Mouse (Mus musculus) layer of hippocampus, postnatal 14 days (tissue): Measurements from ENCODE around the gene Slc9a9. TPM values are rescaled to one million over a fixed set of nuclear protein-coding genes. Genes with fewer than 3 reads are reported as not detected.
A peak's percentile ranks its signal among the peaks of the same experiment; 100 is the strongest.

ENCODE experiments used
- DNase-seq, 2 experiments: peaks; one replicate each; pipeline ENCODE4 v3.0.0; 2021 to 2022; ENCODE audit warnings: low spot score in 2 of 2, mixed read lengths in 1 of 2
- total RNA-seq, 2 experiments: library from RNA; stranded (reverse); gene quantifications; 2 replicates each; pipeline ENCODE4 v1.2.3; 2021

Slc9a9 gene
- total RNA-seq, 2 experiments from 2014 or later: 15.2 to 15.6 TPM

DNA sequence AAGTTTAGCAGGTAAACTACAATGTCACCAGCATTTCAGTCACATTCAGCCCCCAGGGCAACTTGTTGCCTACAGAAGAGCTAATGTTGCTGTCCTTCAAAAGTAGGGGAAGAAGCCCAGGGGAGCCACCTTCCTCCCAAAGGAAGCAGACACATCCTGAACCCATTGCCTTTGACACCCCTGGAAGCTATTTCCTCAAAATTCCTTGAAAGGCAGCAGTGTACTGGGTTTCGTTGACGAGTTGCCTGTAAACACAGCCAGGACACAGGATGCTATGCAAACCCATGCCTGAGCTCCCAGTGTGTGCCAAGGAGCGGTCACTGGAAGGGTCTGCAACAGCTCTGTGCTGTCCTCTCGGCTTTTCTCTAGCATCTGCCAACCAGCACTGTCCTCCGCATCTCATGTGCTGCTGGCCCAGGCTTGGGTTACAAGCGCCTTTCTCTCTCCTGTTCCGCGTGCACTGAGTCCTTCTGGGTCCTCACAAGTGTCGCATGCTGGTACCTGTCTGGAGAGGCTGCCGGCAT lies 479.6 kb downstream of the Slc9a9 start:
- DNase-seq: no peak

DNA sequence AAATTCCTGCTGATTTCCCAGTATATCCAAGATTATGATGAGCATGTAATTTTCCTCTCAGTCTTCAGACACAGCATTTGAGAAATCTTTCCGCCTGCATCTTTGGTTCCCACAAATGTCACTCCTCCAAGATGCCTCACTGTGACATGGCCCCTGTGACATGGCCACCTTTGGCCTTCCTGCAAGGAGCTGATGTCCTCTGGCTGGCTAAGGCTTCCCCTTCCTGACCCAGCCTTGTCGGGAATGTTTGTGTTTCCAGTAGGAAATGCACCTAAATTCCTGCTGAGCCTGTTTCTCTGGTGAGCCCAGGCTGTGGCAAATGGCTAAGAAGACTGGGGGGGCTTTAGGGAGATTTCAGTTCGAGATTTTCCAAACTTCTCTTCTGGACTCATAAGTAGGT lies 480.4 kb downstream of the Slc9a9 start:
- DNase-seq: no peak

DNA sequence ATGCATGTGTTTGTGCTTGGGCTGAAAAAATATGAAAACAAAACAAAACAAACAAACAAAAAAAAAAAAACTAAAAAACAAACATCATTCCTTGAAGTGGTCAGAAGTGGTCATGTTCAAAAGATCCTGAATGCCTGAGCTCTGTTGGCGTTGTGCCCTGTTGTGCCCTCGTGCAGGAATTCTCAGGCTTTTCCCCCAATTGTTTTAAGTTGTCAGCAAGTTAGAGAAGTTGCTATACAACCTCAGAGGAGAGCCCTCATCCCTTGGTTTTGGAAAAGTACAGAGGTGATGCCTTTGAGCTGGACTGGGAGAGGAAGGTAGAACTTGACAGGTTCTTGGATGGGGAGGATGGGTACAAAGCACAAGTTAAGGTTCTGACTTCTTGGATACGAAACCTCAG lies 480.9 kb downstream of the Slc9a9 start:
- DNase-seq: no peak

- DNase-seq: no peak
Observed at GRCm38 (mm10) chr9:95150998-95151397, 481.3 kb downstream of the Slc9a9 start.

DNA sequence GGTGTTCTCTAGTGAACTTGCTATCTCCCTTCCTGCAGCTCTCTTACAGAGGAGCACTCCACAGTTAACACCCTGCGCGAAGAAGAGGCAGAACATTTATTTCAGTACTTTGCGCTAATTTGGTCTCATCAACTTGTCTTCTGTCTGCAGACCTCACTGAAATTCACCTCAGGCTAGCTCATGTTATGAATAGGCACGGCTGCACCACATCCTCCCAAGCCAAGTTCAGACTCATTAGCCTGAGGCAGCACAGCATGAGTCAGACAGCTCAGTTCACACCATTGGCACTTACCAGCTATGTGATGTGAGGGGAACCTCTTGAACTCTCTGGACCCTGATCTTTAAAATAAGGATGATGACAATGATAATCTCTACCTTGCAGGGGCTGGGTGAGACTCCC lies 482.0 kb downstream of the Slc9a9 start:
- no peak for DNase-seq

- no peak for DNase-seq
Observed at GRCm38 (mm10) chr9:95153966-95154365, 484.3 kb downstream of the Slc9a9 start.

GRCm38 (mm10) chr9:95157948-95158347 lies 488.2 kb downstream of the Slc9a9 start:
- DNase-seq: no peak

GRCm38 (mm10) chr9:95158916-95159315 lies 489.2 kb downstream of the Slc9a9 start:
- DNase-seq: no peak

- DNase-seq: no peak
Observed at GRCm38 (mm10) chr9:95160575-95161300, 491.0 kb downstream of the Slc9a9 start.

DNA sequence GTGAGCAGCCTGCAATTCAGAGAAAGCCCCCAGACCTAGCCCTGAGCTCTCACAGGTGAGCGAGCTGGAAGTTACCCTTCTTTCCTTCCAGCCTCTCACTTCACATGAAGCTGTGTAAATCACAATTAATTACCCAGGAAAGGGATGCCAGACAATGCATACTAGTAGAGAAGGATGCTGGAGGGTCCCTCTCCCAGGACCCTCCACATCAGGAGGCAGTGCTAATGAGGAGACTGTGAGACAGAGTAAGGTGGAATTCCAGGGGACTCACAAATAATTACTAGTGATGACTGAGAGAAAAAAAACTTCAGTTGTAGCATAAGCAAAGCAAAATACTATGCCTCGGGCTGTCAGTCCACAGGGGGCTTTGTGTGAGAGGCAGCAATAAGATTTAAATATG lies 492.0 kb downstream of the Slc9a9 start:
- DNase-seq: no peak

GRCm38 (mm10) chr9:95166224-95166623 lies 496.5 kb downstream of the Slc9a9 start:
- DNase-seq: no peak

GRCm38 (mm10) chr9:95167806-95168205 lies 498.1 kb downstream of the Slc9a9 start:
- no peak for DNase-seq

- peak; percentile 88 to 94 for DNase-seq
Observed at GRCm38 (mm10) chr9:95168487-95169008, 498.8 kb downstream of the Slc9a9 start.

DNA sequence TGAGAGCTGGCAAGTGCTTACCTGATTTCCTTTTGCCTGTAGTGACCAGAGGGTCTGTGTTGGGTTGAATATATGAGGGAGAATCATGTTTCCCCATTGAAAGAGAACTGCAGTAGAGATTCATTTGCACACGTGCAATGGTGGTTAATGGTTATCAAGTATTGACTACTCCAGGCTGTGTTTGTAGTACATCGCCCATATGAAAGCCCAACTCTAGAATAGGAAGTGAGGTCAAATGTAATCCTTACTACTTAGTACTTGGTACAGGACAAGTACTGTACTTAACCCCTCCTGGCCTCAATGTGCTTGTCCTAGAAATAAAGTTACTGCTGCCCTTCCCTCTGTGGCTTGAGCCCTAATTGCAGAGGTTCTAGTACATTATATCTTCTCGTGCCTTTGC lies 508.5 kb downstream of the Slc9a9 start:
- DNase-seq: no peak

DNA sequence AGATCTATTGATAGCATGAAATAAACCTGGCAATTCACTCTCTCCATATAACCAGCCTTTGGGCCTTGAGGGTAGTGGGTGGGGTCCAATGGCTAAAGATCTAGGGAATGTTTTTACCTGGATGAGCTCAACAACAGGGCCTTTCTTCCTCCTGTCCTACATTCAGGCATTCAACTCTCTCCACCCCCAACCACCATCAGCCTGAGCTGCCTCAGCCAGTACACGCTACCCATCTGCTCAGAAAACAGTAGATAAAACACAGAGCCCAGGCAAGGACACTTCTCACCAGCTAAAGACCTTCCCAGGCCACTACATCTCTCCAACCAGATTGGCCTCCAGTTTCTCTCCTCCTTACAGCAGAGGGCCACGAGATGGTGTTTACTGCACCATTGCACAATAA lies 510.3 kb downstream of the Slc9a9 start:
- no peak for DNase-seq

DNA sequence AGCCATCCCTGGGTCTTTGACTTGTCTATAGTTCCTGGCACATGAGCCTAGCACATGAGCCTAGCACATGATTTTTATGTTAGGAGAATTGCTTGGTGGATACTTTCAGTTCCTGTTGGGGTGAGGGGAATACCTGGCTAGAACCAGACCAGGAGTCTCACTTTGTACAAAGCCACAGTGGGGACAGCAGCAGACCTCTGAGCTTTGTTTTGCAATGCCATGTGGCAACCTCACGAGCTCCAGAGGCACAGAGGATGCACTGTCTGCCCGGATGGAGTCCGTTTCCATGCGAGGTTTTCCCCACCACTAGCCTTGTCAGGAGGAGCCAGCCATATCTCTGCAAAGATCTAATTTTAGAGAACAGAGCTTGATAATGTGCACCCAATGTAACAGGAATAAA lies 510.9 kb downstream of the Slc9a9 start:
- DNase-seq: no peak

- no peak for DNase-seq
Observed at GRCm38 (mm10) chr9:95181241-95182043, 511.7 kb downstream of the Slc9a9 start.

DNA sequence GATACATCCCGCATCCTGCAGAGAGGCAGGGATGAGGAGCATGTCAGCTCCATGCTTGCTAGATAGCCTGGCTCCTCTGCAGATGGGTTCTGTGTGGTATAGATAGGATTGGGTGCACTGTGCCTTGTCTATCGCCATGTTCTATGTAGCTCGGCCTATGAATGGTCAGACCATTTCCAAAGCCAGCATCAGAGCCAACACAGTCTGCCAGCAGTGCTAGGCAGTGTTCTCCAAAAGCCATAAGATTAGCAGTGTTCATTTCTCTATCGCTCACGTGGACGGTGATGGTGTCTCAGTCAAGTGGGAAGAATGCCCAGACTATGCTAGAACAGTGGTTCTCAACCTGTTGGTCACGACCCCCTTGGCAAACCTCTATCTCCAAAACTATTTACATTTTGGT lies 512.6 kb downstream of the Slc9a9 start:
- DNase-seq: no peak

DNA sequence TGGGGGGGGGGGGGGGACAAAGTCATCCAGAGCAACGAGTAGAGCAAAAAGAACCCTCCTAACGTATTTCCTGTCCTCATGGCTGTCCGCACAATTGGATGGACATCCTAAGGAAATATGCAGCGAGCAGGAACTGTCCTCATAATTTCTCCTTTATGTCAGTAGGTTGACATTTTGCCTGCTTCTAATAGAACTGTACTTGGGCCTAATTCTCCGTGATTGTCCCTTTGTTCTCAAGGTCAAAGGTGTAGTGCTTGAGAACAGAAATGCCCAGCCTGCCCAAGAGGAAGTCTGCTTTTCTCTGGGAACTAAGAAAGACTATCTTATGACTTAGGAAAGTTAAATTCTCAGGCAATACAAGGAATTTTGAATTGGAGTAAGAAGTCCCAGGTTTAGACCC lies 514.7 kb downstream of the Slc9a9 start:
- DNase-seq: no peak

- no peak for DNase-seq
Observed at GRCm38 (mm10) chr9:95185840-95186239, 516.1 kb downstream of the Slc9a9 start.

DNA sequence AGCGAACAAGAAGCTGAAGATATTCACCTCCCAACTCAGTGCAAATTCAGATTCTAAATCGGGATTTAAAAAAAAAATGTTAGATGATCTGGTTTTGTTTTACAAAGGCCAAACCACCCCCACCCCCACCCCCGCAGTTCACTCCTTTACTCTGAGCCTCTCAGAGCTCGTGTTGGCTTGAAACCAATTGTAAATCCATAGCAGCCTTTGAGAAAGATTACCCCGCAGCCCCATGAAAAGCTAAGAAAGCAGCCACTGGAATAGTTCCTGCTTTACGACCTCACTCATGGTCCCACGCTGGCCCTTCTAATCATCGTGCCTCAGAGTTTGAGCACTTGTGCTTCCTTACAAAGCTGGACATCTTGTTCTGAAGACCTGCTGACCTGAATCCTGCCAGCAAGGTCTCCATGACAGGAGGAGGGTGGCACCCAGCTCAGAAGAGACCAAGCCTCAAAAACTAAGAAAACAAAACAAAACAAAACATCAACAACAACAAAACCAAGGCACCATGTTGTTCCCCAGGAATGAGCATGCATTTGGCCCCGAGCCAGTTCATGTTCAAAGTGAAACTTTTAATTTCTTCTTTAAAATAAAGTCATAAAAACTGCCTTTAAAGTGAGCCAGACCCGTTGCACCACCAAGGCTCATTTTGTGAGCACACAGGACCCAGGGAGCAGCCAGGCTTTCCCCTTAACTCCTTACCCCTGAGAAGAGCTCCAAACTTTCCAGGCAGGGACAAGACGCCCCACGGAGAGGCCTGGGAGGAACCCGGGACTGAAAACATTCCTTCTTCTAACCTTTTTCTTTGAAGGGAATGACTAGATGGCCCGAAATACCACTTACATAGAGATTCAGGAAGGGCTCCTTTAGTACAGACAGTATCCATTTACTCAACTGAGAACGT lies 516.9 kb downstream of the Slc9a9 start:
- no peak for DNase-seq
